In genomic region chr14:21904498-21905395, GRCm38 (mm10) we compare ENCODE assay signal across 9 mouse cellular contexts. TPM values are rescaled to one million over a fixed set of nuclear protein-coding genes. Genes with fewer than 3 reads are reported as not detected.
A peak's percentile ranks its signal among the peaks of the same experiment; 100 is the strongest.
DNase-seq lines count a peak whose midpoint lies in the region; ATAC-seq lines count a peak whose summit lies in the region.
"Had no signal": no experiment of that assay in that cellular context is flagged by ENCODE, and none has a peak within 500 bp of the region (broad histone marks: within the 10 kb centered on the region; RNA-seq: fewer than 3 reads in every experiment).

No protein-coding gene starts in this region.

- WGBS in forebrain, embryonic 15.5 days = 62% methylated on average over 18 of the region's 18 CpGs
- WGBS in forebrain, embryonic 11.5 days = 85% methylated on average over 18 of the region's 18 CpGs
- 37% methylated on average over 18 of the region's 18 CpGs for WGBS in embryonic facial prominence, embryonic 12.5 days
- 32% methylated on average over 18 of the region's 18 CpGs for WGBS in hindbrain, embryonic 15.5 days
- 11% methylated on average over 18 of the region's 18 CpGs for WGBS in limb, embryonic 15.5 days

- peak; percentile 60; the same call in 1 of the 2 replicates for ATAC-seq in forebrain, embryonic 15.5 days (replicated peaks)
- no peak for ATAC-seq in forebrain, embryonic 11.5 days (replicated peaks; ENCODE audit: low FRiP score)
- no peak for ATAC-seq in embryonic facial prominence, embryonic 12.5 days (ENCODE audit: insufficient number of reproducible peaks, insufficient read depth, low FRiP score, low TSS enrichment)
- ATAC-seq in hindbrain, embryonic 15.5 days (ENCODE audit: low FRiP score, low read depth) = peak; percentile 65
- ATAC-seq in limb, embryonic 15.5 days (ENCODE audit: insufficient number of reproducible peaks, low FRiP score, low TSS enrichment, low read depth) = no peak
- no peak for ATAC-seq in megakaryocyte-erythroid progenitor cell, adult 5-6 weeks (replicated peaks; ENCODE audit: low FRiP score, low TSS enrichment, poor library complexity, severe bottlenecking)

- H3K36me3 ChIP-seq in forebrain, embryonic 15.5 days = no peaks in the 10 kb centered on the region
- H3K36me3 ChIP-seq in forebrain, embryonic 11.5 days (ENCODE audit: control insufficient read depth, insufficient read depth, low read length) = no peaks in the 10 kb centered on the region
- no peaks in the 10 kb centered on the region for H3K36me3 ChIP-seq in embryonic facial prominence, embryonic 12.5 days
- no peaks in the 10 kb centered on the region for H3K36me3 ChIP-seq in hindbrain, embryonic 15.5 days
- no peaks in the 10 kb centered on the region for H3K36me3 ChIP-seq in limb, embryonic 15.5 days

- H3K27ac ChIP-seq in forebrain, embryonic 15.5 days (replicated peaks) = 0 out of 2 replicates have a peak overlapping the region, but pooled peaks have one; percentile 38
- no peak overlapping the region for H3K27ac ChIP-seq in forebrain, embryonic 11.5 days (ENCODE audit: low read depth, low read length)
- peak overlapping the region; percentile 75 for H3K27ac ChIP-seq in embryonic facial prominence, embryonic 12.5 days
- H3K27ac ChIP-seq in hindbrain, embryonic 15.5 days (replicated peaks) = 0 out of 2 replicates have a peak overlapping the region, but pooled peaks have one; percentile 6
- 0 out of 2 replicates have a peak overlapping the region, but pooled peaks have one; percentile 80 for H3K27ac ChIP-seq in limb, embryonic 15.5 days
- H3K27ac ChIP-seq: macrophage had no signal

- no peaks in the 10 kb centered on the region for H3K9me3 ChIP-seq in forebrain, embryonic 15.5 days
- no peaks in the 10 kb centered on the region for H3K9me3 ChIP-seq in forebrain, embryonic 11.5 days (ENCODE audit: control insufficient read depth, low read length)
- no peaks in the 10 kb centered on the region for H3K9me3 ChIP-seq in embryonic facial prominence, embryonic 12.5 days
- H3K9me3 ChIP-seq in hindbrain, embryonic 15.5 days = no peaks in the 10 kb centered on the region
- H3K9me3 ChIP-seq in limb, embryonic 15.5 days = no peaks in the 10 kb centered on the region

- DNase-seq in forebrain, embryonic 11.5 days (ENCODE audit: low spot score) = no peak
- DNase-seq in right cerebral cortex, postnatal 36 days (ENCODE audit: low spot score in 2 of 2) = no peak
- DNase-seq in cerebellum, adult 8-10 months = no peak

- peaks cover 17% of the 10 kb centered on the region for H3K4me1 ChIP-seq in forebrain, embryonic 15.5 days
- no peaks in the 10 kb centered on the region for H3K4me1 ChIP-seq in forebrain, embryonic 11.5 days (replicated peaks; ENCODE audit: control insufficient read depth, insufficient read depth, low read length)
- peaks cover 19% of the 10 kb centered on the region for H3K4me1 ChIP-seq in embryonic facial prominence, embryonic 12.5 days
- H3K4me1 ChIP-seq in hindbrain, embryonic 15.5 days (replicated peaks) = peaks cover 27% of the 10 kb centered on the region
- H3K4me1 ChIP-seq in limb, embryonic 15.5 days = peaks cover 26% of the 10 kb centered on the region

- no peak overlapping the region for H3K4me2 ChIP-seq in forebrain, embryonic 15.5 days (replicated peaks)
- no peak overlapping the region for H3K4me2 ChIP-seq in forebrain, embryonic 11.5 days (ENCODE audit: low read depth, low read length, severe bottlenecking)
- H3K4me2 ChIP-seq in embryonic facial prominence, embryonic 12.5 days (replicated peaks) = no peak overlapping the region; the same call in 1 of the 2 replicates
- H3K4me2 ChIP-seq in hindbrain, embryonic 15.5 days = peak overlapping the region; percentile 37
- peak overlapping the region; percentile 37 for H3K4me2 ChIP-seq in limb, embryonic 15.5 days

- no peaks in the 10 kb centered on the region for H3K27me3 ChIP-seq in forebrain, embryonic 15.5 days
- H3K27me3 ChIP-seq in forebrain, embryonic 11.5 days (ENCODE audit: control insufficient read depth, insufficient read depth, low read length) = no peaks in the 10 kb centered on the region
- H3K27me3 ChIP-seq in embryonic facial prominence, embryonic 12.5 days = no peaks in the 10 kb centered on the region
- no peaks in the 10 kb centered on the region for H3K27me3 ChIP-seq in hindbrain, embryonic 15.5 days
- 0 out of 2 replicates have a peak, but pooled peaks cover 4% of the 10 kb centered on the region for H3K27me3 ChIP-seq in limb, embryonic 15.5 days

- no peak overlapping the region for H3K9ac ChIP-seq in forebrain, embryonic 15.5 days (replicated peaks)
- no peak overlapping the region for H3K9ac ChIP-seq in forebrain, embryonic 11.5 days (ENCODE audit: low read length)
- no peak overlapping the region for H3K9ac ChIP-seq in embryonic facial prominence, embryonic 12.5 days
- no peak overlapping the region for H3K9ac ChIP-seq in hindbrain, embryonic 15.5 days
- H3K9ac ChIP-seq in limb, embryonic 15.5 days = no peak overlapping the region

- no peak overlapping the region for H3K4me3 ChIP-seq in forebrain, embryonic 15.5 days
- no peak overlapping the region for H3K4me3 ChIP-seq in forebrain, embryonic 11.5 days (ENCODE audit: low read depth, low read length)
- H3K4me3 ChIP-seq in embryonic facial prominence, embryonic 12.5 days = no peak overlapping the region
- H3K4me3 ChIP-seq in hindbrain, embryonic 15.5 days = no peak overlapping the region
- H3K4me3 ChIP-seq in limb, embryonic 15.5 days = no peak overlapping the region

RNA-seq across cellular contexts. Expression of gene Comtd1, which starts 56.0 kb away (rescaled TPM):
- 31.7 and 33.0 TPM in 2 replicates for polyA plus RNA-seq in forebrain, embryonic 15.5 days (2015; fragmentation: Nextera tagmentation; extraction: Ambion mirVana)
- 11.9 and 13.7 TPM in 2 replicates for polyA plus RNA-seq in forebrain, embryonic 11.5 days (2014; fragmentation: Nextera tagmentation; extraction: Ambion mirVana)
- polyA plus RNA-seq in embryonic facial prominence, embryonic 12.5 days (2016; fragmentation: Nextera tagmentation; extraction: Ambion mirVana) = 20.1 and 22.1 TPM in 2 replicates
- 59.9 and 63.0 TPM in 2 replicates for polyA plus RNA-seq in hindbrain, embryonic 15.5 days (2015; fragmentation: Nextera tagmentation; extraction: Ambion mirVana)
- polyA plus RNA-seq in limb, embryonic 15.5 days (2015; fragmentation: Nextera tagmentation; extraction: Ambion mirVana) = 21.7 and 22.5 TPM in 2 replicates
- 67.6 and 76.2 TPM in 2 replicates for total RNA-seq in megakaryocyte-erythroid progenitor cell, adult 5-6 weeks (2014; fragmentation: Nextera tagmentation)
- total RNA-seq in megakaryocyte-erythroid progenitor cell, adult 5-6 weeks (2017) = 17.7 and 24.2 TPM in 2 replicates

Comparison
In these comparisons a context has a peak if more than half of its experiments do, and no peak if none do; other contexts are left out.
1. ATAC-seq: peak in forebrain, embryonic 15.5 days (single experiment) and hindbrain, embryonic 15.5 days (single experiment); none in forebrain, embryonic 11.5 days (single experiment), embryonic facial prominence, embryonic 12.5 days (single experiment), limb, embryonic 15.5 days (single experiment) and megakaryocyte-erythroid progenitor cell, adult 5-6 weeks (single experiment).
2. H3K4me2 ChIP-seq: peak in hindbrain, embryonic 15.5 days (single experiment) and limb, embryonic 15.5 days (single experiment); none in forebrain, embryonic 15.5 days (single experiment), forebrain, embryonic 11.5 days (single experiment) and embryonic facial prominence, embryonic 12.5 days (single experiment).